Mouse (Mus musculus) MEL (cell line): ENCODE results near the gene Celf2. TPM values are rescaled to one million over a fixed set of nuclear protein-coding genes. Genes with fewer than 3 reads are reported as not detected.

Experiments
- DNase-seq: peaks from one replicate; pipeline ENCODE4 v3.0.0; 2011; ENCODE audit warnings: low read depth, low spot score
- H3K27ac ChIP-seq: 2 replicates; pipeline ENCODE4 v1.5.1; 2012; ENCODE audit warnings: low read depth, mild to moderate bottlenecking, control low read depth, low read length, moderate library complexity; ENCODE audit not compliant: control insufficient read depth
- H3K27me3 ChIP-seq, 2 experiments: fragments of 150-350 bp in 1 of 2; sonication (generic) in 1 of 2; 2 replicates each; pipeline ENCODE4 v1.6.1; 2012; ENCODE audit warnings: low read length in 2 of 2, mild to moderate bottlenecking in 2 of 2, improper control_type of control experiment in 1 of 2, moderate library complexity in 1 of 2; ENCODE audit not compliant: insufficient read depth in 2 of 2, control insufficient read depth in 1 of 2
- H3K36me3 ChIP-seq, 2 experiments: 2 replicates each; pipeline ENCODE4 v1.6.1; 2012 to 2014; ENCODE audit warnings: low read length in 2 of 2, improper control_type of control experiment in 1 of 2, inconsistent platforms in 1 of 2, mild to moderate bottlenecking in 1 of 2; ENCODE audit not compliant: insufficient read depth in 2 of 2, control insufficient read depth in 1 of 2
- H3K4me1 ChIP-seq, 2 experiments: fragments of 150-350 bp in 1 of 2; sonication (generic) in 1 of 2; 2 replicates each; pipeline ENCODE4 v1.6.1; 2012; ENCODE audit warnings: low read length in 2 of 2, improper control_type of control experiment in 1 of 2, mild to moderate bottlenecking in 1 of 2; ENCODE audit not compliant: insufficient read depth in 2 of 2, control insufficient read depth in 1 of 2
- H3K4me3 ChIP-seq, 2 experiments: fragments of 150-350 bp in 1 of 2; sonication (generic) in 1 of 2; 2 replicates each; pipeline ENCODE4 v1.5.1; 2012; ENCODE audit warnings: low read depth in 2 of 2, low read length in 2 of 2, mild to moderate bottlenecking in 2 of 2, moderate library complexity in 2 of 2, control low read depth in 1 of 2, improper control_type of control experiment in 1 of 2; ENCODE audit not compliant: control insufficient read depth in 1 of 2, insufficient read depth in 1 of 2
- H3K79me2 ChIP-seq: 2 replicates; pipeline ENCODE4 v1.6.1; 2012; ENCODE audit warnings: mild to moderate bottlenecking, low read length, moderate library complexity; ENCODE audit not compliant: control insufficient read depth, poor library complexity, insufficient read depth
- H3K9ac ChIP-seq: 2 replicates; pipeline ENCODE4 v1.6.1; 2012; ENCODE audit warnings: low read depth, mild to moderate bottlenecking, control low read depth, low read length, moderate library complexity; ENCODE audit not compliant: control insufficient read depth, poor library complexity, severe bottlenecking
- H3K9me3 ChIP-seq: fragments of 150-350 bp; sonication (generic); replicated peaks from 2 replicates; pipeline ENCODE4 v1.6.1; 2012; ENCODE audit warnings: mild to moderate bottlenecking, low read length, improper control_type of control experiment, moderate library complexity; ENCODE audit not compliant: insufficient read depth
- BHLHE40 ChIP-seq: IDR thresholded peaks from 2 replicates; pipeline ENCODE4 v1.6.1; 2012; ENCODE audit warnings: low read depth, mild to moderate bottlenecking, inconsistent platforms, low read length, improper control_type of control experiment, borderline replicate concordance
- CHD1 ChIP-seq: IDR thresholded peaks from 2 replicates; pipeline ENCODE4 v1.6.1; 2012; ENCODE audit warnings: low read depth, mild to moderate bottlenecking, inconsistent platforms, low read length, improper control_type of control experiment
- CHD2 ChIP-seq: IDR thresholded peaks from 2 replicates; pipeline ENCODE4 v1.6.1; 2011; ENCODE audit warnings: low read length, improper control_type of control experiment
- ETS1 ChIP-seq: IDR thresholded peaks from 2 replicates; pipeline ENCODE4 v1.6.1; 2012; ENCODE audit warnings: low read depth, mild to moderate bottlenecking, inconsistent platforms, low read length, improper control_type of control experiment, moderate library complexity
- HCFC1 ChIP-seq: IDR thresholded peaks from 2 replicates; pipeline ENCODE4 v1.6.1; 2012; ENCODE audit warnings: low read depth, mild to moderate bottlenecking, inconsistent platforms, low read length, improper control_type of control experiment, moderate library complexity
- MAFK ChIP-seq: IDR thresholded peaks from 2 replicates; pipeline ENCODE4 v1.6.1; 2011; ENCODE audit warnings: low read depth, mild to moderate bottlenecking, low read length, improper control_type of control experiment, borderline replicate concordance
- MEF2A ChIP-seq: IDR thresholded peaks from 2 replicates; pipeline ENCODE4 v1.6.1; 2014; ENCODE audit warnings: low read depth, mild to moderate bottlenecking, inconsistent platforms, low read length, improper control_type of control experiment; ENCODE audit not compliant: poor library complexity, insufficient replicate concordance, severe bottlenecking; ENCODE audit errors: extremely low read depth
- MXI1 ChIP-seq: IDR thresholded peaks from 2 replicates; pipeline ENCODE4 v1.6.1; 2011; ENCODE audit warnings: mild to moderate bottlenecking, low read depth, low read length, improper control_type of control experiment
- NELFE ChIP-seq: IDR thresholded peaks from 2 replicates; pipeline ENCODE4 v1.6.1; 2011; ENCODE audit warnings: low read depth, low read length, improper control_type of control experiment
- POLR2A ChIP-seq, 2 experiments: IDR thresholded peaks; 2 replicates each; pipeline ENCODE4 v1.6.1; 2011 to 2012; ENCODE audit warnings: low read length in 2 of 2, mild to moderate bottlenecking in 2 of 2, control low read depth in 1 of 2, improper control_type of control experiment in 1 of 2, low read depth in 1 of 2, moderate library complexity in 1 of 2; ENCODE audit not compliant: control insufficient read depth in 1 of 2, insufficient read depth in 1 of 2, poor library complexity in 1 of 2
- POLR2AphosphoS5 ChIP-seq: IDR thresholded peaks from 2 replicates; pipeline ENCODE4 v1.6.1; 2012; ENCODE audit warnings: low read depth, borderline replicate concordance, mild to moderate bottlenecking, inconsistent platforms, low read length, moderate library complexity, mixed read lengths
- RAD21 ChIP-seq: IDR thresholded peaks from 2 replicates; pipeline ENCODE4 v1.6.1; 2011; ENCODE audit warnings: mild to moderate bottlenecking, low read depth, low read length, improper control_type of control experiment
- SIN3A ChIP-seq: IDR thresholded peaks from 2 replicates; pipeline ENCODE4 v1.6.1; 2012; ENCODE audit warnings: low read length, improper control_type of control experiment, inconsistent platforms
- SMC3 ChIP-seq: IDR thresholded peaks from 2 replicates; pipeline ENCODE4 v1.6.1; 2011; ENCODE audit warnings: low read depth, low read length, improper control_type of control experiment
- TAL1 ChIP-seq: IDR thresholded peaks from 2 replicates; pipeline ENCODE4 v1.6.1; 2012; ENCODE audit warnings: mild to moderate bottlenecking, inconsistent platforms, low read length, moderate library complexity, mixed read lengths
- TCF12 ChIP-seq: IDR thresholded peaks from 2 replicates; pipeline ENCODE4 v1.6.1; 2014; ENCODE audit warnings: low read depth, mild to moderate bottlenecking, inconsistent platforms, low read length, improper control_type of control experiment, moderate library complexity
- UBTF ChIP-seq: IDR thresholded peaks from 2 replicates; pipeline ENCODE4 v1.6.1; 2012; ENCODE audit warnings: low read depth, mild to moderate bottlenecking, inconsistent platforms, low read length, improper control_type of control experiment, moderate library complexity, borderline replicate concordance; ENCODE audit not compliant: insufficient read depth
- ZMIZ1 ChIP-seq: IDR thresholded peaks from 2 replicates; pipeline ENCODE4 v1.6.1; 2012; ENCODE audit warnings: low read depth, mild to moderate bottlenecking, inconsistent platforms, low read length, improper control_type of control experiment, moderate library complexity
- ZNF384 ChIP-seq: IDR thresholded peaks from 2 replicates; pipeline ENCODE4 v1.6.1; 2012; ENCODE audit warnings: low read depth, mild to moderate bottlenecking, inconsistent platforms, low read length, improper control_type of control experiment
- polyA plus RNA-seq, 2 experiments: library from polyadenylated mRNA; stranded (reverse) in 1 of 2; unstranded in 1 of 2; fragments of >175 nt in 1 of 2; fragments of >200 nt in 1 of 2; gene quantifications; 2 replicates each; pipeline versions ENCODE4 v1.2.1 to v1.2.4; 2012; ENCODE audit warnings: low replicate concordance in 2 of 2, low read depth in 1 of 2; ENCODE audit not compliant: insufficient read length in 2 of 2, insufficient read depth in 1 of 2, missing spikeins in 1 of 2
- total RNA-seq: library from RNA; depleted of rRNA; stranded (reverse); fragments of 300-350 nt; gene quantifications from 2 replicates; pipeline ENCODE4 v1.2.3, GENCODE M21; 2012

The Celf2 gene
- total and polyA plus RNA-seq, 3 experiments, result 8.9 to 16.7 TPM; not detected in 1

GRCm38 (mm10) chr2:7287434-7287833 lies 221.9 kb downstream of the Celf2 start:
- Histone ChIP-seq H3K27ac (no peak overlapping the region), H3K9ac (no peak overlapping the region), H3K36me3 (no peaks in the 10 kb centered on the region), H3K4me3 (no peak overlapping the region), H3K27me3 (no peaks in the 10 kb centered on the region), H3K79me2 (no peaks in the 10 kb centered on the region), H3K4me1 (no peaks in the 10 kb centered on the region), H3K9me3 (no peaks in the 10 kb centered on the region)
- no peak for TF ChIP-seq CHD1
- TF ChIP-seq MXI1, result no peak
- TF ChIP-seq BHLHE40, result no peak
- no peak for TF ChIP-seq MEF2A
- TF ChIP-seq SMC3, result no peak
- TF ChIP-seq TAL1, result no peak
- TF ChIP-seq NELFE, result no peak
- DNase-seq, result no peak

- no peaks in the 10 kb centered on the region for H3K79me2 ChIP-seq
- H3K27ac ChIP-seq, result no peak overlapping the region
- no peak for DNase-seq
- H3K9me3 ChIP-seq, result no peaks in the 10 kb centered on the region
- H3K4me3 ChIP-seq, result no peak overlapping the region
- TF ChIP-seq MAFK (no peak), MXI1 (no peak), POLR2A (IDR thresholded peaks at IDR 0.05; ENCODE audit: control insufficient read depth in 1 of 2, insufficient read depth in 1 of 2, low read depth in 1 of 2, low read length in 2 of 2, poor library complexity in 1 of 2) (no peak), ZMIZ1 (no peak), TCF12 (no peak), MEF2A (no peak), POLR2AphosphoS5 (no peak), CHD2 (no peak), RAD21 (no peak), TAL1 (no peak), UBTF (no peak), ETS1 (no peak), SIN3A (no peak), ZNF384 (no peak), HCFC1 (no peak)
- no peaks in the 10 kb centered on the region for H3K4me1 ChIP-seq
- no peak overlapping the region for H3K9ac ChIP-seq
- no peaks in the 10 kb centered on the region for H3K36me3 ChIP-seq
- H3K27me3 ChIP-seq, result no peaks in the 10 kb centered on the region
Observed at GRCm38 (mm10) chr2:7273214-7273613, 236.1 kb downstream of the Celf2 start.
